Mouse (Mus musculus): ENCODE results near the gene Lmln.

DNA sequence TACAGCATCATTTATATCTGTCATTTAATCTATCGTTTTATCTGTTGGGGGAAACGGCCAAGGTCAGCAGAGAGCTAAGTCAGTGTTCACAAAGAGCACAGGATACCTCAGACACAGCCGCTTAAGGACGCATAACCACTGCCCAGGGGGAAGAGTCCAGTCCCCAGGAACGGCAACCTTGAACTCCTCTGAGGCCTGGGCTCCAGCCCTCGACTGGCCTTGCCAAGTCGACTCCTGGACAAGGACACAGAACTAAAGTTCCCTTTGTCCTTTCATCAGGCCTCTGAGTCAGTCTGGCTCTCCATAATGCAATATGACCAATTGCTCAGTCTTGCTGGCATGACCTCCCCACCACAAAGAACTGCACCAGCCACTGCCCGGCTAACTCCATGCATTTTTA lies 23.3 kb downstream of the Lmln start:
- TF ChIP-seq ZC3H11A (IDR thresholded peaks at IDR 0.05; ENCODE audit: borderline replicate concordance, low read depth, low read length) (no peak), CHD2 (IDR thresholded peaks at IDR 0.05; ENCODE audit: low read depth, low read length) (no peak), MAFK (IDR thresholded peaks at IDR 0.05; ENCODE audit: insufficient read depth, low read depth, low read length) (no peak)
